Mouse (Mus musculus) limb, embryonic 13.5 days (tissue): ENCODE data around the gene Ddx31. TPM values are rescaled to one million over a fixed set of nuclear protein-coding genes. Genes with fewer than 3 reads are reported as not detected.
A peak's percentile ranks its signal among the peaks of the same experiment; 100 is the strongest.

Source experiments
- ATAC-seq: fragments of 200-750 bp; cut with Nextera tagmentation; 2 replicates; pipeline ENCODE4 v1.8.0; 2017; ENCODE audit warnings: low read depth, moderate number of reproducible peaks, moderate TSS enrichment; ENCODE audit not compliant: low FRiP score
- H3K27ac ChIP-seq: fragments of 300-500 bp; sonication (generic); 2 replicates; pipeline ENCODE4 v1.5.1; 2015; ENCODE audit warnings: inconsistent platforms, mild to moderate bottlenecking, moderate library complexity
- H3K27me3 ChIP-seq: fragments of 300-500 bp; sonication (generic); 2 replicates; pipeline ENCODE4 v1.6.1; 2015; ENCODE audit warnings: mild to moderate bottlenecking, inconsistent platforms
- H3K36me3 ChIP-seq: fragments of 300-500 bp; sonication (generic); 2 replicates; pipeline ENCODE4 v1.6.1; 2015; ENCODE audit warnings: inconsistent platforms, mild to moderate bottlenecking, moderate library complexity
- H3K4me1 ChIP-seq: fragments of 300-500 bp; sonication (generic); 2 replicates; pipeline ENCODE4 v1.6.1; 2015; ENCODE audit warnings: inconsistent platforms
- H3K4me2 ChIP-seq: fragments of 300-500 bp; sonication (generic); replicated peaks from 2 replicates; pipeline ENCODE4 v1.6.1; 2015; ENCODE audit warnings: inconsistent platforms, mild to moderate bottlenecking, moderate library complexity
- H3K4me3 ChIP-seq: fragments of 300-500 bp; sonication (generic); 2 replicates; pipeline ENCODE4 v1.5.1; 2015; ENCODE audit warnings: moderate library complexity, mild to moderate bottlenecking, inconsistent platforms
- H3K9ac ChIP-seq: fragments of 300-500 bp; sonication (generic); 2 replicates; pipeline ENCODE4 v1.6.1; 2015; ENCODE audit warnings: mild to moderate bottlenecking, inconsistent platforms
- H3K9me3 ChIP-seq: fragments of 300-500 bp; sonication (generic); 2 replicates; pipeline ENCODE4 v1.6.1; 2016; ENCODE audit warnings: inconsistent platforms
- WGBS: fragments of 180-500 bp; shearing (Covaris S2); methylation state at CpG from one replicate; pipeline ENCODE4 v1.1.7; 2015; 5-methylcytosine and 5-hydroxymethylcytosine counted together
- polyA plus RNA-seq: library from polyadenylated mRNA; unstranded; fragments of >200 nt; fragmentation: Nextera tagmentation; extraction: Ambion mirVana; gene quantifications from 2 replicates; pipeline ENCODE4 v1.2.1, GENCODE M21; 2015

Gene Ddx31
- polyA plus RNA-seq, 1 experiment from 2014 or later, result 15.0 TPM

- H3K4me1 ChIP-seq, result peaks cover 20% of the 10 kb centered on the region
- H3K9me3 ChIP-seq, result no peaks in the 10 kb centered on the region
- no peak overlapping the region for H3K27ac ChIP-seq
- H3K27me3 ChIP-seq, result peaks cover 82% of the 10 kb centered on the region
- peak overlapping the region; percentile 44 for H3K4me2 ChIP-seq
- peaks cover 26% of the 10 kb centered on the region for H3K36me3 ChIP-seq
- WGBS, result 1% methylated on average over 39 of the region's 39 CpGs
- H3K9ac ChIP-seq, result 0 out of 2 replicates have a peak overlapping the region, but pooled peaks have one; percentile 13
- ATAC-seq, result no peak
- H3K4me3 ChIP-seq, result peak overlapping the region; percentile 26
Measured at GRCm38 (mm10) chr2:28908389-28909153, 68.4 kb downstream of the Ddx31 start.

GRCm38 (mm10) chr2:28909186-28909817 is 69.1 kb downstream of the Ddx31 start:
- Histone ChIP-seq H3K4me2 (peak overlapping the region; percentile 44; the same call in 1 of the 2 replicates), H3K27me3 (peaks cover 89% of the 10 kb centered on the region), H3K27ac (no peak overlapping the region), H3K36me3 (peaks cover 19% of the 10 kb centered on the region), H3K9me3 (no peaks in the 10 kb centered on the region), H3K9ac (no peak overlapping the region), H3K4me1 (peaks cover 20% of the 10 kb centered on the region), H3K4me3 (peak overlapping the region; percentile 10; the same call in 1 of the 2 replicates)
- 1% methylated on average over 38 of the region's 41 CpGs for WGBS
- no peak for ATAC-seq

GRCm38 (mm10) chr2:28909818-28910710 is 69.9 kb downstream of the Ddx31 start:
- Histone ChIP-seq H3K4me1 (peaks cover 20% of the 10 kb centered on the region), H3K4me3 (no peak overlapping the region), H3K9ac (no peak overlapping the region), H3K27ac (no peak overlapping the region), H3K4me2 (no peak overlapping the region), H3K36me3 (peaks cover 12% of the 10 kb centered on the region), H3K27me3 (peaks cover 96% of the 10 kb centered on the region), H3K9me3 (no peaks in the 10 kb centered on the region)
- WGBS, result 5% methylated on average over 25 of the region's 25 CpGs
- ATAC-seq, result no peak

DNA sequence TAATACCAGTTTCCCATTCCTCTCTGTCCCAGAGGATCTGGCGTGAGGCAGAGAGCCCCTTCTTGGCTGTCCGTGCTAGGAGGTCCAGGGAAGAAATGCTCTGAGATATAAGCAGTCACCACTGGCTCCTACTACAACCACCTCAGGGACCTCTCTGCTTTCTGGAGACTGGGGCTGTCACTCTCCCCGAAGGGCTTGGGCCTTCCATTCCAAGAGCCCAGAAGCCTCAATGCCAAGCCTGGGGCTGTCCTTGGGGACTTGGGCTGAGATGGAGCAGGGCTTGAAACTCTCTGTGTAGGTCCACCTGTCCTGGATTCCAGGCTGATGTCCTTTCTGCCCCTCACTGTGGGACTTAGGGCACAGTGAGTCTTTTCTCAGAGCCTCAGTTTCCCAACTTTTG is 70.7 kb downstream of the Ddx31 start:
- no peak for ATAC-seq
- H3K27me3 ChIP-seq, result peaks cover 100% of the 10 kb centered on the region
- peak overlapping the region; percentile 1; the same call in 1 of the 2 replicates for H3K4me3 ChIP-seq
- no peaks in the 10 kb centered on the region for H3K9me3 ChIP-seq
- H3K9ac ChIP-seq, result no peak overlapping the region
- no peak overlapping the region for H3K27ac ChIP-seq
- WGBS, result 4% methylated on average over 3 of the region's 3 CpGs
- no peak overlapping the region for H3K4me2 ChIP-seq
- peaks cover 20% of the 10 kb centered on the region for H3K4me1 ChIP-seq
- H3K36me3 ChIP-seq, result peaks cover 4% of the 10 kb centered on the region

- Histone ChIP-seq H3K36me3 (no peaks in the 10 kb centered on the region), H3K27me3 (peaks cover 100% of the 10 kb centered on the region), H3K4me1 (peaks cover 23% of the 10 kb centered on the region), H3K9me3 (no peaks in the 10 kb centered on the region), H3K9ac (no peak overlapping the region), H3K27ac (no peak overlapping the region), H3K4me3 (peak overlapping the region; percentile 1; the same call in 1 of the 2 replicates), H3K4me2 (no peak overlapping the region)
- no peak for ATAC-seq
- 1% methylated on average over 44 of the region's 44 CpGs for WGBS
Measured at GRCm38 (mm10) chr2:28911331-28912038, 71.3 kb downstream of the Ddx31 start.

- no peak overlapping the region for H3K4me2 ChIP-seq
- no peaks in the 10 kb centered on the region for H3K9me3 ChIP-seq
- no peak overlapping the region for H3K4me3 ChIP-seq
- peaks cover 25% of the 10 kb centered on the region for H3K4me1 ChIP-seq
- ATAC-seq, result no peak
- H3K36me3 ChIP-seq, result no peaks in the 10 kb centered on the region
- H3K9ac ChIP-seq, result no peak overlapping the region
- WGBS, result 1% methylated on average over 33 of the region's 33 CpGs
- no peak overlapping the region for H3K27ac ChIP-seq
- H3K27me3 ChIP-seq, result peaks cover 100% of the 10 kb centered on the region
Measured at GRCm38 (mm10) chr2:28912039-28912700, 72.0 kb downstream of the Ddx31 start.

GRCm38 (mm10) chr2:28912961-28913360 is 72.8 kb downstream of the Ddx31 start:
- Histone ChIP-seq H3K27me3 (peaks cover 100% of the 10 kb centered on the region), H3K9ac (no peak overlapping the region), H3K27ac (no peak overlapping the region), H3K4me3 (no peak overlapping the region), H3K4me2 (no peak overlapping the region), H3K36me3 (no peaks in the 10 kb centered on the region), H3K9me3 (no peaks in the 10 kb centered on the region), H3K4me1 (peaks cover 29% of the 10 kb centered on the region)
- WGBS, result 0% methylated on average over 4 of the region's 4 CpGs
- ATAC-seq, result no peak

GRCm38 (mm10) chr2:28914121-28914520 is 73.9 kb downstream of the Ddx31 start:
- Histone ChIP-seq H3K9me3 (no peaks in the 10 kb centered on the region), H3K4me1 (peaks cover 18% of the 10 kb centered on the region; the same call in 1 of the 2 replicates), H3K36me3 (no peaks in the 10 kb centered on the region), H3K9ac (no peak overlapping the region), H3K4me3 (no peak overlapping the region), H3K27ac (no peak overlapping the region), H3K27me3 (peaks cover 100% of the 10 kb centered on the region), H3K4me2 (no peak overlapping the region)
- WGBS, result 0% methylated on average over 2 of the region's 2 CpGs
- no peak for ATAC-seq

GRCm38 (mm10) chr2:28915104-28915738 is 75.0 kb downstream of the Ddx31 start:
- Histone ChIP-seq H3K27ac (no peak overlapping the region), H3K36me3 (no peaks in the 10 kb centered on the region), H3K4me1 (peaks cover 17% of the 10 kb centered on the region; the same call in 1 of the 2 replicates), H3K27me3 (peaks cover 98% of the 10 kb centered on the region), H3K4me2 (no peak overlapping the region), H3K9me3 (no peaks in the 10 kb centered on the region), H3K4me3 (no peak overlapping the region), H3K9ac (no peak overlapping the region)
- WGBS, result 6% methylated on average over 22 of the region's 22 CpGs
- ATAC-seq, result peak; percentile 32; the same call in 1 of the 2 replicates

- Histone ChIP-seq H3K4me1 (peaks cover 17% of the 10 kb centered on the region; the same call in 1 of the 2 replicates), H3K27me3 (peaks cover 98% of the 10 kb centered on the region), H3K4me2 (peak overlapping the region; percentile 34), H3K27ac (no peak overlapping the region), H3K9me3 (no peaks in the 10 kb centered on the region), H3K4me3 (no peak overlapping the region), H3K9ac (no peak overlapping the region), H3K36me3 (no peaks in the 10 kb centered on the region)
- ATAC-seq, result peak; percentile 80
- WGBS, result under 1% methylated on average over 47 of the region's 50 CpGs
Measured at GRCm38 (mm10) chr2:28915768-28916512, 75.7 kb downstream of the Ddx31 start.
